ENCODE assay signal across 26 mouse cellular contexts in genomic region chr9:42917911-42918310, GRCm38 (mm10). TPM values are rescaled to one million over a fixed set of nuclear protein-coding genes. Genes with fewer than 3 reads are reported as not detected.
DNase-seq lines count a peak whose midpoint lies in the region; TF ChIP-seq lines count a peak whose summit lies in the region.
"Had no signal": no experiment of that assay in that cellular context is flagged by ENCODE, and none has a peak within 500 bp of the region (broad histone marks: within the 10 kb centered on the region; RNA-seq: fewer than 3 reads in every experiment).

No protein-coding gene starts in this region.

- intact Hi-C loops in left cerebral cortex, postnatal 4 days (cut with DNase I), result no loop called here

- TF ChIP-seq CTCF in layer of hippocampus, adult 2 months (conservative IDR thresholded peaks at IDR 0.05), result no peak

- peak; percentile 27 for DNase-seq in left cerebral cortex, adult 11 months (ENCODE audit: low spot score)
- no peak for DNase-seq in left cerebral cortex, postnatal 4 days
- peak; percentile 68 to 86 for DNase-seq in layer of hippocampus, adult 2 months (ENCODE audit: low spot score in 2 of 2)
- DNase-seq in layer of hippocampus, postnatal 36 days, result peak; percentile 71 to 75
- DNase-seq in telencephalon, adult 2 months (ENCODE audit: low read depth, low spot score), result peak; percentile 76
- no peak for DNase-seq in c-Kit-positive CD71-positive TER-119-positive erythroid progenitor cells, embryonic 14.5 days (ENCODE audit: low spot score)
- DNase-seq in thymus, postnatal 14 days, result no peak
- DNase-seq: adrenal gland, adult 8-10 months; B cell, adult 2 months; cerebellum, adult 8-10 months; gastrocnemius, adult 2 months; heart, postnatal 36 days; kidney, adult 18-20 months; kidney, postnatal 4 days; liver; lung, postnatal 4 days had no signal

- H3K27ac ChIP-seq in layer of hippocampus, adult 2 months, result peak overlapping the region; percentile 43
- H3K27ac ChIP-seq: embryonic facial prominence, embryonic 15.5 days; forebrain, embryonic 15.5 days; gastrocnemius, adult 2 months; heart, embryonic 15.5 days; hindbrain, embryonic 13.5 days; limb, embryonic 10.5 days; liver, embryonic 15.5 days; midbrain, embryonic 15.5 days; neural tube, embryonic 12.5 days; stomach, postnatal 0 days had no signal

- no peak overlapping the region for H3K4me3 ChIP-seq in layer of hippocampus, adult 2 months
- H3K4me3 ChIP-seq: embryonic facial prominence, embryonic 15.5 days; forebrain, embryonic 15.5 days; gastrocnemius, adult 2 months; heart, embryonic 15.5 days; hindbrain, embryonic 13.5 days; limb, embryonic 10.5 days; liver, embryonic 15.5 days; midbrain, embryonic 15.5 days; neural tube, embryonic 12.5 days had no signal

RNA-seq across cellular contexts. Expression of gene Grik4, which starts 26.4 kb away (rescaled TPM):
- 10 to 100 TPM; 13.4 to 16.8 TPM for total RNA-seq in left cerebral cortex, postnatal 4 days (2021)
- total RNA-seq in layer of hippocampus, adult 2 months (2021), result 10 to 100 TPM; 53.0 to 63.2 TPM
- 10 to 100 TPM; 55.7 to 58.8 TPM for total RNA-seq in layer of hippocampus, postnatal 36 days (2021)
- total RNA-seq: CH12.LX had no signal

Comparison
In these comparisons a context has a peak if more than half of its experiments do, and no peak if none do; other contexts are left out.
1. DNase-seq: peak in left cerebral cortex, adult 11 months (single experiment), layer of hippocampus, adult 2 months (2 of 2), layer of hippocampus, postnatal 36 days (2 of 2) and telencephalon, adult 2 months (single experiment); none in left cerebral cortex, postnatal 4 days (single experiment), c-Kit-positive CD71-positive TER-119-positive erythroid progenitor cells, embryonic 14.5 days (single experiment) and thymus, postnatal 14 days (single experiment).